Mouse (Mus musculus) brain, embryonic 18.5 days (tissue): ENCODE measurements around the gene Gm9833.
A peak's percentile ranks its signal among the peaks of the same experiment; 100 is the strongest.

Experiments used
- DNase-seq: peaks from one replicate; pipeline ENCODE4 v3.0.0-alpha.2; 2012; ENCODE audit warnings: low read depth, low spot score

Gm9833 gene

DNA sequence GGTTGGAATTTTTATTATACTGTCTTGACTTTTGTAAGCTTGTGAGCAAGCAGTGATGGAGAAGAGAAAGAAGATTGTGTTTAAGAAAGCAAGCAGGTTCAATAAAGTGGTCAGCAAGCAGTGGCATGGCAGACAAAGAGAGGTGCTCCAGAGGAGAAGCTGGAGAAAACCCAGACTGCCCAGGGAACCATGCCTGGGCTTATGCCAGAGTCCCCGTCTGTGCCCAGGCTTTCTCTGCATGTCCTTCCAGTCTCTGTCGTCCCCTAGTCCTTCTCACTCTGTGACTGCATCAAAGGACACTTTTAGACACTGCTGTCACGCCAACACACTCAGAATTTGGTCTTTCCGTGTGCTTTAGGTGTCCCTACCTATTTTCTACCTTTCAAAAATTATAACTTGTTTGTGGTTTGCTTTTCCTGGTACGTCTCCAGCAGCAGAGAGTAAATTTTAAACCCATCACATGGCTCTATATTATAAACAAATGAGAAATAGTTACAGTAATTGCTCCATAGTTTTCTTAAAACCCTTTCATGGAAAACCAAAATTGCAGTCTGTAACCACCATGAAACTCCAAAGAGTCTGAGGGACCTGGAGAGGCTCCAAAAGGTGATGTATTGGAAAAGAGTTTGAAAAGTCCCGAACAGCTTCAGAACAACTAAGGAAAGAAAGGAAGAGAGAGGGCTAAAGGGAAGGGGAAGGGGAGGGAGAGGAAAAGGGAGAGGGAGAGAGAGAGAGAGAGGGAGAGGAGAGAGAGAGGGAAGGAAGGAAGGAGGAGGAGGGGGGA lies 34.2 kb downstream of the Gm9833 start:
- no peak for DNase-seq

DNA sequence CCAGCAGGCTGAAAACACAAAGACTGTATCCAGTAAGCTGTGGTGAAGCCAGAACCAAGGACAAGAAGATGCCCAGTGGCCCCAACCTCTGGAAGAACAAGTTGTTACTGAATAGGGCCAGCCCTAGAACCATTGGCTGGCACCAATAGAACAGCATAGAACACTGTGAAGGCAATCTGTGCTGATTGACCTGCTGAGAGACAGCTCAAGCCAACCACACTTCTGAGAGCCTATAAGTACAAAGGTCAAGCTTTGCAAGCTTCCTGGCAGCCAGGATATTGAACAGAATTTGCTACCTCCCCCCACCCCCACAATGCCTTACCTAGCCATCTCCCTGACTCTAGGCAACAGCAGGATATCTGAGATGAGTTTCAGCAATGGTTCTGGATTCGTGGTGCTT lies 35.7 kb downstream of the Gm9833 start:
- no peak for DNase-seq

DNA sequence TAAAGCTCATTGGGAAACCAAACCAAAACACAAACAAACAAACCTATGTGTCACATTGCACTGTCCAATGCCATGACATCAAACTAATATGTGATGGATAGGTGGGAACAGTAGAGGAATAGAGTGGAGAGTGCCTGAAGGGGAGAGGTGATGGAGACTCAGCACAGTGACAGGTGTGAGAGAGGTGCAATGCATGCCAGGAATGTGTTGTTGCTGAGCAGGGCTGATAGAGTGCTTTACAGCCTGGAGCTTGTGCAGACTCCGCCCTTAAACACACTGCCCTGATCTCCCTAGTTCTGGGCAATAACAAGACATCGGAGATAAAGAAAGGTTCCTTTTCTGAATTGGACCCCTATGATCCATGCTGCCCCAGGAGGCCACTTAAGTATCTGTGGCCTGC lies 36.2 kb downstream of the Gm9833 start:
- DNase-seq: no peak

DNA sequence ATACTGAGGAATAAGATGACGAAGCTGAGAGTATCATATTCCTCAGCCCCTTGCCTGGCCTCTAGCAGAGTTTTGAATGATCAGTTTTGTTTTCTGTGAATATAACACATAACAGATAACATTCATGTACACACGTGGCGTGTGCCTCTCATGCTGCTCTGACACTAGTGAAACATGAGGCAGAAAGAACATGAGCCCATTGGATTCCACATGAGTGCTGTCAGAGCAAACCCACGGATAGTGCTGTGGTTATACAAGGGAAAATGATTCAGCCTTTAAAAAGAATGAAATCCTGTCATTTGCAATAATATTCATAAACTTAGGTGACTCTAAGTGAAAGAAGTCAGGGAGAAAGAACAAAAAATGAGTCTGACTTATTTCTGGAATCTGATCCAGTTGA lies 37.4 kb downstream of the Gm9833 start:
- no peak for DNase-seq

DNA sequence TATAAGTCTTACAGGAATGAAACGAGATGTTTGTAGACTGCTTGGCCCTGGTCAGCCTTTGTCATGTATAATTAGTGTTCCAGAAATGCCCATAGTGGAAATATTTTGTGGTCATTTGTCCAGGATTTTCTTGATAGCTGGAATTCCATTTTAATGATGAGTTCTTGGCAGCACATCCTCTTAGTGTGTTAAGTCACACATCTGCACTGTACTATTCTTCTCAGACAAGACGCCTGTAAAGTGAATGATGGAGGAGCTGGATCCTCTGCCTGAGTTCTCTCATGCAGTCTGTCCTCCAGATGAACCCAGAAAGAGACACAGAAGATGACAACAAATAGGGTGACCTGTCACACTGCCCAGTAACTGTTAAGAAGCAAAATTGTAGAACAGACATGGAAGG lies 38.1 kb downstream of the Gm9833 start:
- DNase-seq: no peak

DNA sequence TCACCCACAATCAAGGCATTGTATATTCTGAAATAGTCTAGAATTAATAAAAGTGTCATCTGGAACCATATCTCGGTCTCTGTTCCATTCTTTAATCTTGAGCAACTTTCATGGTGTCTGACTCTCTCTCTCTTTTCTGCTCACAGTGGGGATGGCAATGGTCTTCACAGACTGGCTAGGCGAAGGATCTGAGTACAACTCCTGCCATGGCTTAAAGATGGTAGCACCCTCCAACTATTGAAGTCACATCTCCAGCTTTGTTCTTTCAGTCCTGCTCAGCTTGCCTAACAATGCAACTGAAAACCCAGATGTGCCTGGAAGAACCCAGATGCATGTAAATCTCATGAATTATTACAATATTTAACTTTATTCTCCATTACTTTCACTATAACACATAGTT lies 38.6 kb downstream of the Gm9833 start:
- DNase-seq: no peak

DNA sequence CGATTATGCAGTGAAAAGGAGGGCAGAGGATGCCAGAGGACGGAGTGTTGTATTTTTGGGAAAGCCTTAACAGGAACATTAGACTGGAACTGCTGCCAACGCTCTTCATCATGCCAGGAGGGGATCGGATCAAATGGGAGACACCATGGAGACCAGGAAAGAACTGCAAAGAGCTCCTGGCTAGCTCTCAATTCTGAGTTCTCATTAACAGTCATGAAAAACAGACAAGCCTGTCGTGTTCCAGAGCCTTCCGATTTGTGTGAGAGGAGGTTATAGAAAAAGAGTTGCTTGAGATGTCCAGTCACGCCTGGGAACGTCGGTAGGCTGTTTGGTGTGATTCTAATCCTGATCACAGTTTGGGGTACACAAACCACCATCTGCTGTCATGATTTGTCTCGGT lies 39.0 kb downstream of the Gm9833 start:
- peak; percentile 77 for DNase-seq

DNA sequence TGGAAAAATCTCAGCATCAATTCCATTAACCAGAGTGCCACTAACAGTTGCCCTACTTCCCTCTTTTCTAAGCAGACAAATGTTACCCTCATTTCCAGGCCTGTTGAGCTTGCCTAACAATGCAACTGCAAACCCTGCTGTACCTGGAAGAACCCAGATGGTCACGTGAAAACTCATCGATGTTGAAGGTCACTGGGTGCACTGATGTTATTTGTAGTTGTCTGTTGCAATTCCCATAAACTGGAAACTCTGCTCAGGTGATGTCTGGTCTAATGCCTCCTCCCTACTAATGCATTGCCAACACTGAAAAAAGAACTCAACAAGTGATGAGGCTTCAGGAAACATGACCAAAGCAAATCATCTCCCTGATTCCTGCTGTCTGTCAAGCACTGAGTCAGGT lies 39.6 kb downstream of the Gm9833 start:
- no peak for DNase-seq
